Mouse (Mus musculus) midbrain, embryonic 12.5 days (tissue): ENCODE data around the gene Zp1. TPM values are rescaled to one million over a fixed set of nuclear protein-coding genes. Genes with fewer than 3 reads are reported as not detected.

Source experiments
- ATAC-seq: fragments of 200-750 bp; cut with Nextera tagmentation; 2 replicates; pipeline ENCODE4 v1.8.0; 2017; ENCODE audit warnings: low read depth, moderate TSS enrichment, moderate library complexity; ENCODE audit not compliant: low FRiP score
- H3K27ac ChIP-seq: fragments of 300-500 bp; sonication (generic); replicated peaks from 2 replicates; pipeline ENCODE4 v1.5.1; 2016; ENCODE audit warnings: mild to moderate bottlenecking
- H3K27me3 ChIP-seq: fragments of 300-500 bp; sonication (generic); 2 replicates; pipeline ENCODE4 v1.6.1; 2016; ENCODE audit warnings: mild to moderate bottlenecking
- H3K36me3 ChIP-seq: fragments of 300-500 bp; sonication (generic); 2 replicates; pipeline ENCODE4 v1.6.1; 2016
- H3K4me1 ChIP-seq: fragments of 300-500 bp; sonication (generic); 2 replicates; pipeline ENCODE4 v1.6.1; 2016
- H3K4me2 ChIP-seq: fragments of 300-500 bp; sonication (generic); replicated peaks from 2 replicates; pipeline ENCODE4 v1.6.1; 2016; ENCODE audit warnings: mild to moderate bottlenecking, moderate library complexity
- H3K4me3 ChIP-seq: fragments of 300-500 bp; sonication (generic); 2 replicates; pipeline ENCODE4 v1.5.1; 2016; ENCODE audit warnings: mild to moderate bottlenecking
- H3K9ac ChIP-seq: fragments of 300-500 bp; sonication (generic); replicated peaks from 2 replicates; pipeline ENCODE4 v1.6.1; 2016; ENCODE audit warnings: mild to moderate bottlenecking, moderate library complexity
- H3K9me3 ChIP-seq: fragments of 300-500 bp; sonication (generic); 2 replicates; pipeline ENCODE4 v1.6.1; 2016; ENCODE audit warnings: mild to moderate bottlenecking
- WGBS: fragments of 180-500 bp; shearing (Covaris S2); methylation state at CpG from one replicate; pipeline ENCODE4 v1.1.7; 2016; 5-methylcytosine and 5-hydroxymethylcytosine counted together
- polyA plus RNA-seq: library from polyadenylated mRNA; unstranded; fragments of >200 nt; fragmentation: Nextera tagmentation; extraction: Ambion mirVana; gene quantifications from 2 replicates; pipeline ENCODE4 v1.2.1, GENCODE M21; 2016

The Zp1 gene
- polyA plus RNA-seq, 1 experiment from 2014 or later: not detected

DNA sequence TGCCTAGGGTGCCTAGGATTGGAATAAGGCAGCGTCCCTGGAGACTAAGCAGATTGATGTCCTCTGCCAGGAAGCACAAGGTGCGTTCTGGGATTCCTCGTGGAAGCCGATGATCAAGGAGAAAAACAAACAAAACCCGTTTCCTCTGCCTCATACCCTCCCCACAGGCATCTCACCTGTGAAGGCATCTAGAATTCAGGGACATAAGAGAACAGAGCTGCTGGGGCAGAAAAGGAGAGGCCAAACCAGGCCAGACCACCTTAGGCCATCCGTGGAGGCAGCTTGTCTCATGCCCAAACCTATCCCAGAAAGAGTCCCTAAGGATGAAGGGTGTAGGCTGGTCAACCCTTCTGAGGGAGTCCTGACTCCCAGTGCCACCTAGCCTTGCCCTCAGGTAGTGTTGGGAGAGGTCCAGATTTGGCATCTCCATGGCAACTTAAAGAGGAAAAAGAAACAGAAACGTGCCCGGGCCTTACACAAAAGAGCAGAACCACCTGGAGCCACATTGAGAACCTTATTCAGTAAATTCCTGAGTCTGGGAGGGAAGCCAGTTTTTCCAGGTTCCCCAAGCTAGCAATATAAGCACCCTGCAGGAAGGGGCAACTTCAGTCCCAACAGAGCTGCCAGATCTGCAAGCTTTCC is 50.4 kb downstream of the Zp1 start, which contains the start of gene Tmem132a:
Gene Tmem132a, minus strand, starts transcription at position 55 of the 642 bp plus-strand sequence.
- WGBS: 2% methylated on average over 8 of the region's 8 CpGs
- H3K27me3 ChIP-seq: no peaks in the 10 kb centered on the region
- no peaks in the 10 kb centered on the region for H3K9me3 ChIP-seq
- H3K27ac ChIP-seq: peak within 1 kb of the TSS; percentile 90
- peak within 1 kb of the TSS; percentile 91 for H3K4me2 ChIP-seq
- H3K4me3 ChIP-seq: peak within 1 kb of the TSS; percentile 86
- H3K36me3 ChIP-seq: peaks cover 58% of the 10 kb centered on the region
- no peak; the same call in 1 of the 2 replicates for ATAC-seq
- H3K4me1 ChIP-seq: peaks cover 29% of the 10 kb centered on the region
- H3K9ac ChIP-seq: peak within 1 kb of the TSS; percentile 92

DNA sequence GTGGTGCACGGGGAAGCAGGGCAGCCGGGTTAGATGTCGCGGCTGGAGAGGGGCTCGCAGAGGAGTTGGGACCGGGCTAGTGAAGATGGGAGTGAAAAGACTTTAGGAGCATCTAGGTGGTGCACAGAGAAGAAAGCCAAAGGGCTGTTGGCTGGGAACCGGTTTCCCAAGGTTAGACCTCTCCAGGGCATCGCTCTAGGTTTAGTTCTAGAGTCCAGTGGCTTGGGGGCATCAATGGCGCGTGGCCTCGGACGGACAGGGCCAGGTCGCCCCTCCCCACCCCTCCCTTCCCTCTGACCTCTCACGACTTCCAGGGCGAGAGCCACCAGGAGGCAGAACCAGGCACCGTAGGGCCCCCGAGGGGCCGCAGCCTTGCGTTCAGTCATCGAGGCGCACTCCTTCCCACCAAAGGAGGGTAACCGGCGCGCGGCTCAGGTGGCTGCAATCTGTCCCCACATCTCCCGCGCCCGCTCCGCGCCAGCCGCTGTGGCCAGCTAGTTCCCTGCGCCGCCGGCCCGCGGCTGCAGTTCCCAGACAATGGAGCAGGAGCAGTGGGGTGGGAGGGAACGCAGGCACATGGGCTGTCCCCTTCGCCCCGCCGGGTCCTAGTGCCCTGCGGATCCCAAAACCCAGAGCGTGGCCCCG is 51.1 kb downstream of the Zp1 start:
- under 1% methylated on average over 39 of the region's 43 CpGs for whole genome bisulfite sequencing
- H3K4me2 ChIP-seq: peak overlapping the region; percentile 91
- peak overlapping the region; percentile 90 for H3K27ac ChIP-seq
- no peaks in the 10 kb centered on the region for H3K27me3 ChIP-seq
- H3K4me3 ChIP-seq: peak overlapping the region; percentile 86
- H3K4me1 ChIP-seq: peaks cover 29% of the 10 kb centered on the region
- no peaks in the 10 kb centered on the region for H3K9me3 ChIP-seq
- H3K36me3 ChIP-seq: peaks cover 64% of the 10 kb centered on the region
- ATAC-seq: peak; percentile 96
- H3K9ac ChIP-seq: peak overlapping the region; percentile 92

DNA sequence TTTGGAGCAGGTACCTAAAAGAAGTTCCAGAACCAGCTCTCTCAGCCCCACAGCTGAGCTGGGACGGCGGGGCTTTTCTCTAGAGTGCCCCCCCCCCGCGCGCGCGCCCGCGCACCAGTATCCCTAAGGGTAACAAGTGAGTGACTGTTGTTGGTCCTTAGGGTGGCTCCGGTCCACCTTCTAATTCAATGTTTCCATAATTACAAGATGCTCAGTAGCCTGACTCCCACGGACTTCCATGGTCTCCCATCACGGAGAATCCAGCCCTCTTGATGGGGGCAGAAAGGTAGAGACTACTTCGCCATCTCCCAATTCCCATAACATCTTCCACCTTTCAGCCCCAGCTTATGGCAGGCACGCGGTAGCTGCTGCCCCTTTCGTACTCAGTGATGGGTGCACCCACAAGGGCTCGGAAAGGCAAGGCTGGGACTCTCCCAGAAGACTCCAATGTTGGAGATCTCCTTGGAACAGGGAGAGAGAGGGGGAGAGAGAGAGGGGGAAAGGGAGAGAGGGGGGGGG is 51.8 kb downstream of the Zp1 start:
- peak overlapping the region; percentile 91 for H3K4me2 ChIP-seq
- H3K9ac ChIP-seq: peak overlapping the region; percentile 92
- no peaks in the 10 kb centered on the region for H3K9me3 ChIP-seq
- peak; percentile 38 for ATAC-seq
- H3K36me3 ChIP-seq: peaks cover 64% of the 10 kb centered on the region
- H3K4me1 ChIP-seq: peaks cover 29% of the 10 kb centered on the region
- under 1% methylated on average over 17 of the region's 17 CpGs for whole genome bisulfite sequencing
- peak overlapping the region; percentile 86 for H3K4me3 ChIP-seq
- H3K27ac ChIP-seq: peak overlapping the region; percentile 90
- H3K27me3 ChIP-seq: no peaks in the 10 kb centered on the region

DNA sequence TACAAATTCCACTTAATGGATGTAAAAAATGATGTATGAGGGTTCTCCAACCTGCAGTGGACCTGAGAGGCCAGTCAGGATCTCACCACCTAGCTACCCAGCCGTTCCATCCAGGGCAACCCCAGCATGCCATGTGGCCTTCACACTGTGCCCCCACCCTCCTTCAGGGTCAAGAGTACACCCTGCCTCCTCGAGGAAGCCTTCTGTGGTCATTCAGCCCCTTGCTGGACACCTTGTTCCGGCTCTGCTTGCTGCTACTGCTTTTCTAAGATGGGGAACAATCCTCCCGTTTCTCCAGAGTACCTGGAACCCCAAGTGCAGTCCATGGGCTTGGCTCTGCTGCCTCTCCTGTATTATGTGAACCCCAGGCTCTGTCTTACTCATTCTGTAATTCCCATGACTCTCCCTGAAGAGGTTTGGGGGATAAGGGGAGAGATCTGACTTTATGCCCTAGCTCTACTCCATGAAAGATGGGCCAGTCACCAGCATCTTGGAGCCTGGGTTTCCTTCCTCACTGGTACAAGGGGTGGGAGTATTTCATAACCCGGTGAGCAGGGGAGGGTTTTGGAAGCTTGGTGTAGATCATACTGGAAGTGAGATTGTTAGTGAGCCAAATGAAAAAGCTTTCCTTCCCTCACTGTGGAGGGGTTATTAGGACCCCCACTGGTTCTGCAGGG is 52.3 kb downstream of the Zp1 start:
- peak overlapping the region; percentile 92 for H3K9ac ChIP-seq
- no peak for ATAC-seq
- H3K4me1 ChIP-seq: peaks cover 29% of the 10 kb centered on the region
- peaks cover 64% of the 10 kb centered on the region for H3K36me3 ChIP-seq
- H3K9me3 ChIP-seq: no peaks in the 10 kb centered on the region
- H3K4me2 ChIP-seq: peak overlapping the region; percentile 91
- H3K27me3 ChIP-seq: no peaks in the 10 kb centered on the region
- peak overlapping the region; percentile 86 for H3K4me3 ChIP-seq
- 38% methylated on average over 5 of the region's 5 CpGs for WGBS
- H3K27ac ChIP-seq: peak overlapping the region; percentile 90; the same call in 1 of the 2 replicates

DNA sequence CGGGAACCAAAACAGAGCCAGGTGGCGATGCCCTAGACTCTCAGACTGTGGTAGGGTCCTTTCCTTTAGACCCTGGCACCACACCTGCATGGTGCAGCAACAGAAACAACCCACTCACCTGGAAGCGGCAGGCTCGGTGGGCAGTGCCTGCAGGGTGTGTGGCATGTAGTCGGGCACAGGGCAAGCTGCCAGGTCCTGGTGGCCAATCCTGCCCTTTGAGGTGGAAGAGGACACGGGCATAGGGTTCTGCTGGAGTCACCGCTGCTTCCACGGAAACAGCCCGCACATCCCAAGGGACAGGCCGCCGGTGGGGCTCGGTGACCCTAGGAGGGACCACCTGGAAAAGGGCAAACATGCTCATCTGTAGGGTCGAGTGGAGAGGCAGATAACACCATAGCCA is 54.1 kb downstream of the Zp1 start:
- Histone ChIP-seq H3K36me3 (peaks cover 64% of the 10 kb centered on the region), H3K4me1 (peaks cover 29% of the 10 kb centered on the region), H3K9ac (no peak overlapping the region), H3K4me2 (no peak overlapping the region), H3K4me3 (no peak overlapping the region), H3K27me3 (no peaks in the 10 kb centered on the region), H3K27ac (no peak overlapping the region), H3K9me3 (no peaks in the 10 kb centered on the region)
- 93% methylated on average over 13 of the region's 13 CpGs for WGBS
- no peak for ATAC-seq

Other genes with a start within 250 kb of the Zp1 start
- gene Pga5, start 242.6 kb downstream of the Zp1 start, polyA plus RNA-seq: not detected in 2 replicates
- gene Vps37c, start 231.9 kb downstream of the Zp1 start, polyA plus RNA-seq: 30.5 and 31.9 TPM in 2 replicates
- 0.27 and 0.32 TPM in 2 replicates for gene Cd5, start 181.6 kb downstream of the Zp1 start, polyA plus RNA-seq
- gene Cd6, start 90.6 kb downstream of the Zp1 start, polyA plus RNA-seq: not detected in 2 replicates
- 0.12 and 0.29 TPM in 2 replicates for gene Slc15a3, start 80.9 kb downstream of the Zp1 start, polyA plus RNA-seq
- gene Tmem132a, start 50.7 kb downstream of the Zp1 start, polyA plus RNA-seq: 146 and 150 TPM in 2 replicates
- gene Tmem109, start 38.6 kb downstream of the Zp1 start, polyA plus RNA-seq: 36.4 and 40.3 TPM in 2 replicates
- gene Prpf19, start 25.4 kb downstream of the Zp1 start, polyA plus RNA-seq: 39.1 and 41.1 TPM in 2 replicates
- 0.09 and 0.12 TPM in 2 replicates for gene Ptgdr2, start 16.5 kb upstream of the Zp1 start, polyA plus RNA-seq
- gene Ccdc86, start 28.6 kb upstream of the Zp1 start, polyA plus RNA-seq: 21.6 and 23.7 TPM in 2 replicates
- not detected in 2 replicates for gene Ms4a10, start 54.0 kb upstream of the Zp1 start, polyA plus RNA-seq
- not detected in 2 replicates for gene Ms4a15, start 72.6 kb upstream of the Zp1 start, polyA plus RNA-seq
- not detected in 2 replicates for gene Ms4a18, start 97.4 kb upstream of the Zp1 start, polyA plus RNA-seq
- gene Ms4a8a, start 160.5 kb upstream of the Zp1 start, polyA plus RNA-seq: not detected in 2 replicates
- not detected in 2 replicates for gene 1700017D01Rik, start 210.2 kb upstream of the Zp1 start, polyA plus RNA-seq
- gene 1700025F22Rik, start 244.7 kb upstream of the Zp1 start, polyA plus RNA-seq: not detected in 2 replicates